Mouse (Mus musculus) CH12.LX (cell line): ENCODE data around the gene Gm10644. TPM values are rescaled to one million over a fixed set of nuclear protein-coding genes. Genes with fewer than 3 reads are reported as not detected.
A peak's percentile ranks its signal among the peaks of the same experiment; 100 is the strongest.

Experiments used
- DNase-seq: peaks from one replicate; pipeline ENCODE4 v3.0.0-alpha.2; 2013; ENCODE audit errors: extremely low read depth
- H3K27ac ChIP-seq: 2 replicates; pipeline ENCODE4 v1.5.1; 2012; ENCODE audit warnings: low read depth, mild to moderate bottlenecking, control low read depth, moderate library complexity; ENCODE audit not compliant: insufficient read depth
- H3K27me3 ChIP-seq: replicated peaks from 2 replicates; pipeline ENCODE3; 2012; ENCODE audit warnings: inconsistent platforms
- H3K36me3 ChIP-seq, 2 experiments: replicated peaks in 1 of 2; 2 replicates each; pipeline versions ENCODE3 to v1.6.1; 2012; ENCODE audit warnings: inconsistent platforms in 1 of 2, low read length in 1 of 2, mild to moderate bottlenecking in 1 of 2, mixed read lengths in 1 of 2, moderate library complexity in 1 of 2; ENCODE audit not compliant: control insufficient read depth in 1 of 2, insufficient read depth in 1 of 2
- H3K4me1 ChIP-seq, 2 experiments: 2 replicates each; pipeline ENCODE4 v1.6.1; 2012; ENCODE audit warnings: inconsistent platforms in 1 of 2, moderate library complexity in 1 of 2; ENCODE audit not compliant: insufficient read depth in 2 of 2, control insufficient read depth in 1 of 2
- H3K4me2 ChIP-seq: 2 replicates; pipeline ENCODE4 v1.6.1; 2012; ENCODE audit warnings: low read depth, mild to moderate bottlenecking, control low read depth; ENCODE audit not compliant: poor library complexity, insufficient read depth, severe bottlenecking
- H3K4me3 ChIP-seq, 3 experiments: fragments of 150-350 bp in 1 of 3; sonication (generic) in 1 of 3; replicated peaks in 1 of 3; 2 replicates each; pipeline versions ENCODE3 to v1.5.1; 2011 to 2012; ENCODE audit warnings: low read depth in 2 of 3, low read length in 2 of 3, mild to moderate bottlenecking in 2 of 3, moderate library complexity in 2 of 3, control low read depth in 1 of 3, improper control_type of control experiment in 1 of 3, inconsistent platforms in 1 of 3, mixed read lengths in 1 of 3; ENCODE audit not compliant: poor library complexity in 1 of 3
- H3K79me2 ChIP-seq: replicated peaks from 2 replicates; pipeline ENCODE4 v1.6.1; 2012; ENCODE audit warnings: mild to moderate bottlenecking, moderate library complexity; ENCODE audit not compliant: control insufficient read depth, poor library complexity, insufficient read depth, severe bottlenecking; ENCODE audit errors: extremely low read depth
- H3K9ac ChIP-seq: 2 replicates; pipeline ENCODE4 v1.6.1; 2012; ENCODE audit warnings: low read depth, mild to moderate bottlenecking, control low read depth, moderate library complexity; ENCODE audit not compliant: insufficient read depth
- H3K9me3 ChIP-seq: replicated peaks from 2 replicates; pipeline ENCODE3; 2012; ENCODE audit warnings: low read length, inconsistent platforms, mixed read lengths
- BHLHE40 ChIP-seq: IDR thresholded peaks from 2 replicates; pipeline ENCODE4 v1.6.1; 2011; ENCODE audit warnings: mild to moderate bottlenecking, low read depth, low read length, improper control_type of control experiment
- CHD2 ChIP-seq: IDR thresholded peaks from 2 replicates; pipeline ENCODE4 v1.6.1; 2011; ENCODE audit warnings: low read length, improper control_type of control experiment
- ELF1 ChIP-seq: IDR thresholded peaks from 2 replicates; pipeline ENCODE4 v1.6.1; 2014; ENCODE audit warnings: low read depth, mild to moderate bottlenecking, inconsistent platforms, low read length, improper control_type of control experiment
- ETS1 ChIP-seq: conservative IDR thresholded peaks from 2 replicates; pipeline ENCODE4 v1.6.1; 2012; ENCODE audit warnings: low read depth, mild to moderate bottlenecking, inconsistent platforms, low read length, improper control_type of control experiment, moderate library complexity
- GABPA ChIP-seq: IDR thresholded peaks from 2 replicates; pipeline ENCODE4 v1.6.1; 2012; ENCODE audit warnings: low read depth, low read length, improper control_type of control experiment, inconsistent platforms; ENCODE audit not compliant: insufficient replicate concordance
- JUN ChIP-seq: IDR thresholded peaks from 2 replicates; pipeline ENCODE4 v1.6.1; 2011; ENCODE audit warnings: low read depth, mild to moderate bottlenecking, low read length, improper control_type of control experiment, moderate library complexity; ENCODE audit not compliant: insufficient read depth
- KAT2A ChIP-seq: IDR thresholded peaks from 2 replicates; pipeline ENCODE4 v1.6.1; 2012; ENCODE audit warnings: low read length, improper control_type of control experiment, inconsistent platforms; ENCODE audit not compliant: insufficient replicate concordance
- MAX ChIP-seq: IDR thresholded peaks from 2 replicates; pipeline ENCODE4 v1.6.1; 2011; ENCODE audit warnings: low read length, improper control_type of control experiment
- MYC ChIP-seq: IDR thresholded peaks from 2 replicates; pipeline ENCODE4 v1.6.1; 2011; ENCODE audit warnings: low read depth, mild to moderate bottlenecking, improper control_type of control experiment, low read length
- NRF1 ChIP-seq: IDR thresholded peaks from 2 replicates; pipeline ENCODE4 v1.6.1; 2014; ENCODE audit warnings: low read depth, mild to moderate bottlenecking, inconsistent platforms, low read length, improper control_type of control experiment, moderate library complexity
- RAD21 ChIP-seq: IDR thresholded peaks from 2 replicates; pipeline ENCODE4 v1.6.1; 2011; ENCODE audit warnings: low read depth, mild to moderate bottlenecking, low read length, improper control_type of control experiment, moderate library complexity
- TBP ChIP-seq: conservative IDR thresholded peaks from 2 replicates; pipeline ENCODE4 v1.6.1; 2011; ENCODE audit warnings: low read depth, low read length, improper control_type of control experiment
- ZKSCAN1 ChIP-seq: IDR thresholded peaks from 2 replicates; pipeline ENCODE4 v1.6.1; 2012; ENCODE audit warnings: low read depth, inconsistent platforms, low read length, improper control_type of control experiment, borderline replicate concordance
- ZMIZ1 ChIP-seq: IDR thresholded peaks from 2 replicates; pipeline ENCODE4 v1.6.1; 2012; ENCODE audit warnings: low read depth, mild to moderate bottlenecking, inconsistent platforms, low read length, improper control_type of control experiment
- dilution Hi-C: fragments of 300-500 bp; cut with MboI; formaldehyde crosslinking; loops from 2 replicates; pipeline ENCODE4 v1.14.3; 2020; ENCODE audit warnings: low sequenced_read_pairs; ENCODE audit not compliant: extremely low pct_unique_long_range_greater_than_20kb, extremely low pct_ligation_motif_present
- in situ Hi-C: fragments of 300-500 bp; cut with MboI; formaldehyde crosslinking; loops from 3 replicates; pipeline ENCODE4 v1.14.3; 2019; ENCODE audit warnings: low sequenced_read_pairs, low pct_ligation_motif_present, low pct_unique_long_range_greater_than_20kb, mixed read lengths
- polyA plus RNA-seq: library from polyadenylated mRNA; unstranded; fragments of >175 nt; gene quantifications from 2 replicates; pipeline ENCODE4 v1.2.1, GENCODE M21; 2012; ENCODE audit warnings: low read depth; ENCODE audit not compliant: insufficient read length
- total RNA-seq, 2 experiments: library from RNA; depleted of rRNA; stranded (reverse); fragments of 300-350 nt in 1 of 2; fragments of >200 nt in 1 of 2; gene quantifications; 2 replicates each; pipeline ENCODE4 v1.2.3; 2012 to 2014

Gm10644 gene
- total and polyA plus RNA-seq, 3 experiments = 0.44 to 1.7 (median 0.58) TPM

- H3K9me3 ChIP-seq = no peaks in the 10 kb centered on the region
- H3K27me3 ChIP-seq = peaks cover 1% of the 10 kb centered on the region
- no peak overlapping the region for H3K9ac ChIP-seq
- peaks cover 0 to 19% of the 10 kb centered on the region in 2 experiments for H3K36me3 ChIP-seq
- dilution Hi-C loops (no loop called here), in situ Hi-C loops (no loop called here)
- H3K4me3 ChIP-seq = peak overlapping the region; percentile 45 to 81 (median 71)
- peak overlapping the region; percentile 78 for H3K4me2 ChIP-seq
- H3K27ac ChIP-seq = no peak overlapping the region
- H3K4me1 ChIP-seq = peaks cover 16 to 43% of the 10 kb centered on the region in 2 experiments
- no peaks in the 10 kb centered on the region for H3K79me2 ChIP-seq
- TF ChIP-seq TBP (no peak), GABPA (no peak), RAD21 (no peak), BHLHE40 (no peak), ETS1 (no peak), MYC (no peak), ELF1 (no peak), NRF1 (peak; percentile 39; the same call in 1 of the 2 replicates)
- no peak for DNase-seq
Measured at GRCm38 (mm10) chr8:83901566-83902485, 53.2 kb downstream of the Gm10644 start.

- Histone ChIP-seq H3K79me2 (no peaks in the 10 kb centered on the region), H3K4me2 (peak overlapping the region; percentile 78), H3K36me3 (peaks cover 0 to 15% of the 10 kb centered on the region in 2 experiments), H3K9ac (peak overlapping the region; percentile 79; the same call in 1 of the 2 replicates), H3K9me3 (no peaks in the 10 kb centered on the region), H3K4me3 (peak overlapping the region; percentile 45 to 81 (median 71)), H3K27me3 (peaks cover 1% of the 10 kb centered on the region), H3K27ac (no peak overlapping the region), H3K4me1 (peaks cover 18 to 51% of the 10 kb centered on the region in 2 experiments)
- in situ Hi-C loops = no loop called here
- no peak for TF ChIP-seq ZKSCAN1
- TF ChIP-seq KAT2A = no peak
- no peak for TF ChIP-seq MAX
- TF ChIP-seq JUN = no peak
- no peak for TF ChIP-seq ZMIZ1
- TF ChIP-seq CHD2 = no peak
- dilution Hi-C loops = no loop called here
- DNase-seq = no peak
Measured at GRCm38 (mm10) chr8:83900957-83901270, 54.1 kb downstream of the Gm10644 start.
